Mouse (Mus musculus) kidney, adult 2 months (tissue): ENCODE data around the gene Hap1.

Experiments used
- CTCF ChIP-seq: fragments of 200-500 bp; conservative IDR thresholded peaks from 2 replicates; pipeline ENCODE4 v1.5.1; 2011; ENCODE audit warnings: low read depth, mild to moderate bottlenecking, control low read depth, low read length, moderate library complexity, mixed read lengths; ENCODE audit not compliant: insufficient read depth, insufficient read length
- POLR2A ChIP-seq: fragments of 200-500 bp; IDR thresholded peaks from one replicate; pipeline ENCODE4 v1.6.1; 2011; ENCODE audit warnings: low read depth, low read length, control low read depth

DNA sequence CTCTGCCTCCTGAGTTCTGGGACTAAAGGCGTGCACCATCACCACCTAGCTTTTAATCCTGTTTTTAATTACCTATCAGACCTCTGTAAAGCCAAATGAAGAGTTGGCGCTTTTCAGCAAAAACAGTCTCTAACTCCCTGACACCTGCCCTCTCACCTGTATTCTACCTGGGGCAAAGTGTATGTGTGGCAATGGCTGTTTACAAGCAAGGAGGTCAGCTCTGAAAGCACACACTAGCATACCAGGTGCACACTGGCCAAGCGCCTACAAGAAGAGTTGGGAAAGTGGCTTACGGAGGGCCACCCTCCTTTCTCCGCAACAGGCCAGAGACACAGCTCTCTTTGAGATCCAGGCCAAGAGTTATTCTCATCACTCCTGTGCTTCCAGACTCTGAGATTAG, 40.5 kb downstream of the Hap1 start:
- TF ChIP-seq POLR2A: no peak
- TF ChIP-seq CTCF: no peak
